Mouse (Mus musculus) c-Kit-negative CD71-positive TER-119-positive erythroid progenitor cells, embryonic 14.5 days (primary cell): ENCODE measurements around the gene Adamtsl5.

Experiments used
- DNase-seq: peaks from one replicate; pipeline ENCODE4 v3.0.0-alpha.2; 2013; ENCODE audit warnings: low read depth, low spot score

Gene Adamtsl5

DNA sequence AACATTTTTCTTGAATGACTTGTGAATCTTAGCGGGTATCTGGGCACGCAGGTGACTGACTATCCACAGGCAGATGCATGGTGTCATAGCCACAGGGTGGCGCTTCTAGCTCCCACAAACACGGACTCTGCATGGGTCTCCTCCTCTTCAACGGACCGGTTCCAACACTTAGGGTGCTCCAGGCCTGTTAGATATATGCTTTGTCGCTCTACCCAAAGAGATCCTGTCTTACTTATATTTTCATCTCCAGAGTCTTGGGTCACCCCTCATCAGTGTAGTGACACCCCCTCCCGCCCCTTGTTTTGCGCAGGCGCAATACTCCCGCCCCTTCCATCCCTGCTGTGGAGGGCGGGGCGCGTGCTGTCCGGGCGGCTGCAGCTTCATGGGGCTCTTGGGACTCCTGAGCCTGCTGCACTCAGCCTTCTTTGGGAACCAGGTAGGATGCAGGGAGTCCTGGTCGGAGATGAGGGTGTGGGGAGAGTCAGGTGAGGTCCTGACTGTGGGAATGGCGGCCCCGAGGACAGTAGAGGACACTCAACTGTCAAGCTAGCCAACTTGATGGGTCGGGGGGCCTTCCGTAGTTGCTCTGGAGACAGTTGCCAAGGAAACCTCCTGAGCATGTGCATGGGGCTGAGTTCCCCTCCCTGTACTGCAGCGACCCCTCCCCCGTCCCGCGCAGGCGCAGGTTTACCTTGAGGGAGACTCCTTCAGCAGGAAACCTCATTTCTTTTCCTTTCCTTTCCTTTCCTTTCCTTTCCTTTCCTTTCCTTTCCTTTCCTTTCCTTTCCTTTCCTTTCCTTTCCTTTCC, 52.4 kb downstream of the Adamtsl5 start, which contains the start of gene Apc2:
Gene Apc2, plus strand, starts transcription at position 360 of the 808 bp plus-strand sequence.
- DNase-seq = no peak

- no peak for DNase-seq
Observed at GRCm38 (mm10) chr10:80294788-80295303, 53.4 kb downstream of the Adamtsl5 start.

DNA sequence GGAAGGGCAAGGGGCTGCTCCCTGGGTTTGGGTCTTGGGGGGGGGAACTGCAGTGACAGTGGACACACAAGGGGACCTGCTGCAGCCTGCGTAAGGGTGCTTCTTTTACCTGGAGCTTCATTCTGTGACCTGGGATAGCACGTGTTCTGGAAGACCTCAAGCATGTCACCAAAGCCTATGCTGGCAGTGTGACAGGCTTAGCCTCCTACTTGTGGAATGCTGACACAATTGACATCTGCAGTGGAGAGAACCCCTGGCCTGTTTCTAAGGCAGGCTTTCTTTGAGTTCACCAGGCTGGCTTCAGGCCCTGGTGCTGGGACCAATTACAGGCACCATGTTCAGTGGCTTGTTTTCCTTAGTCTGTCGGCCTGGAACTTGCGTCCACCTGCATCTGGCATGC, 53.9 kb downstream of the Adamtsl5 start:
- DNase-seq = no peak

DNA sequence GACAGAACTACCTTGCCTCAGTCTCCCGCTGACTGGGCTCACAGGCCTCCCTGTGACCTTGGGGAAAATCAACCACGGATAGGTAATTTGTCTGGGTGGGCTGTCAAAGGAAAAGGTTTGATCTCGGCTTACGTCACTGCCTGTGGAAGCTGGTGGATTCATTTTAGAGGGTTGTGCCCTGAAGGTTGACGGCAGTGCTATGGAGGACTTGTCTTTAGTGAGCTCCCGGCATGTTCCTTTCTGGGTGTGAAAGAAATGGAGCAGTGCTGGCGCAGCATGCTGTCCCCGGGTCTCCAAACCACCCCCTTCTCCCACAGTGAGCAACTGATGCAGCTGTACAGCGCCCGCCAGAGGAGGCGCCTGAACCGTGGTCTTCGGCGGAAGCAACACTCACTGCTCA, 54.9 kb downstream of the Adamtsl5 start:
- no peak for DNase-seq

- peak; percentile 86 for DNase-seq
Observed at GRCm38 (mm10) chr10:80292251-80293146, 55.7 kb downstream of the Adamtsl5 start, which contains the start of gene Rps15. Gene Rps15 (plus strand): TSS chr10:80292453.
